Mouse (Mus musculus) adrenal gland, postnatal 0 days (tissue): ENCODE measurements around the gene Crisp4. TPM values are rescaled to one million over a fixed set of nuclear protein-coding genes. Genes with fewer than 3 reads are reported as not detected.

Experiments used
- polyA plus RNA-seq: library from polyadenylated mRNA; unstranded; fragments of >200 nt; fragmentation: Nextera tagmentation; extraction: Ambion mirVana; gene quantifications from 2 replicates; pipeline ENCODE4 v1.2.1, GENCODE M21; 2015

The Crisp4 gene
- not detected in 2 replicates for polyA plus RNA-seq

GRCm38 (mm10) chr1:18145802-18146201, at the start of gene Crisp4:
TSS of gene Crisp4 (minus strand) at chr1:18145902.

Other genes with a start within 250 kb of the Crisp4 start
- gene Defb18, start 91.5 kb upstream of the Crisp4 start, polyA plus RNA-seq: not detected in 2 replicates
- not detected in 2 replicates for gene Defb41, start 119.2 kb upstream of the Crisp4 start, polyA plus RNA-seq